10 mouse cellular contexts compared by ENCODE assay signal in the genomic region with DNA sequence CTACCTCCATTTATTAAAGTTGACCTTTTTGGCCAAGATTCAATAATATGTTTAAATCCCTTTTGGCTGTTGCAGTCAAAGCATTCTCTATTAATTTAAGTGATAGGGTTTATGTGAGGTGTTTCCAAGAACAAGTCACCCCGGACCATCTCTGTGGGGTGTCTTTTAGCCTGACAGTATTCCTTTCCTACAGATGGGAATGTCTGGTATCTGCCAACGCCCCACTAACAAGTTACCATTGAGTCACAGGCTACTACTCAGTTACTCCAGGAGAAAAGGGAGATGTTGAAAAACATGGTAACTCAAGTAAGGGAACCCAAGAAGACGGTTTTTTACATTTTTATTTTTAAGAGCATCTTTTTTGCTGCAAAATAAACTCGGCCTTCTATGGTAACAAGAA. TPM values are rescaled to one million over a fixed set of nuclear protein-coding genes. Genes with fewer than 3 reads are reported as not detected.
DNase-seq lines count a peak whose midpoint lies in the region; ATAC-seq and TF ChIP-seq lines count a peak whose summit lies in the region.
"Had no signal": no experiment of that assay in that cellular context is flagged by ENCODE, and none has a peak within 500 bp of the region (broad histone marks: within the 10 kb centered on the region; RNA-seq: fewer than 3 reads in every experiment).

No protein-coding gene starts in this region.

- H3K9ac ChIP-seq in intestine, embryonic 16.5 days (ENCODE audit: low read depth, low read length) = peak overlapping the region; percentile 95; the same call in 1 of the 2 replicates
- no peak overlapping the region for H3K9ac ChIP-seq in midbrain, postnatal 0 days (replicated peaks; ENCODE audit: low read length, poor library complexity, severe bottlenecking)

- peak overlapping the region; percentile 100; the same call in 1 of the 2 replicates for H3K27ac ChIP-seq in layer of hippocampus, adult 2 months
- peak overlapping the region; percentile 62; the same call in 1 of the 2 replicates for H3K27ac ChIP-seq in embryonic fibroblast, embryonic 13.5 days (ENCODE audit: insufficient read depth, low read length)
- H3K27ac ChIP-seq in intestine, embryonic 16.5 days (ENCODE audit: low read length) = no peak overlapping the region
- H3K27ac ChIP-seq in midbrain, postnatal 0 days (ENCODE audit: low read depth, low read length) = peak overlapping the region; percentile 95; the same call in 1 of the 2 replicates

- no peaks in the 10 kb centered on the region for H3K27me3 ChIP-seq in intestine, embryonic 16.5 days (replicated peaks; ENCODE audit: control insufficient read depth, insufficient read depth, low read length)
- no peaks in the 10 kb centered on the region for H3K27me3 ChIP-seq in midbrain, postnatal 0 days (ENCODE audit: insufficient read depth, low read length)
- H3K27me3 ChIP-seq: Patski had no signal

- peaks cover 10% of the 10 kb centered on the region for H3K36me3 ChIP-seq in intestine, embryonic 16.5 days (ENCODE audit: control insufficient read depth, insufficient read depth, low read length)
- H3K36me3 ChIP-seq in midbrain, postnatal 0 days (ENCODE audit: insufficient read depth, low read length) = peaks cover 15% of the 10 kb centered on the region

- no peaks in the 10 kb centered on the region for H3K9me3 ChIP-seq in intestine, embryonic 16.5 days (ENCODE audit: control insufficient read depth, low read length)
- no peaks in the 10 kb centered on the region for H3K9me3 ChIP-seq in midbrain, postnatal 0 days (ENCODE audit: low read length)

- TF ChIP-seq POLR2A in embryonic fibroblast, embryonic 13.5 days (IDR thresholded peaks at IDR 0.05; ENCODE audit: low read depth, low read length) = no peak

- 41% methylated on average over 4 of the region's 4 CpGs for WGBS in intestine, embryonic 16.5 days
- 52% methylated on average over 4 of the region's 4 CpGs for WGBS in midbrain, postnatal 0 days

- no peak for ATAC-seq in intestine, embryonic 16.5 days
- no peak for ATAC-seq in midbrain, postnatal 0 days (ENCODE audit: low FRiP score)

- no peak for TF ChIP-seq CTCF in layer of hippocampus, adult 2 months (conservative IDR thresholded peaks at IDR 0.05)
- no peak for TF ChIP-seq CTCF in embryonic fibroblast, embryonic 13.5 days (IDR thresholded peaks at IDR 0.05; ENCODE audit: borderline replicate concordance, insufficient read depth, low read length)
- TF ChIP-seq CTCF in midbrain, postnatal 0 days (IDR thresholded peaks at IDR 0.05) = no peak

- no peak for DNase-seq in layer of hippocampus, adult 2 months (ENCODE audit: low spot score in 2 of 2)
- no peak for DNase-seq in layer of hippocampus, adult 11-12 months (ENCODE audit: low spot score)
- DNase-seq in midbrain, postnatal 0 days (ENCODE audit: low spot score) = no peak
- DNase-seq in frontal cortex, adult 2 months (ENCODE audit: extremely low spot score in 1 of 2, low spot score in 1 of 2) = no peak
- no peak for DNase-seq in adrenal gland, adult 8-10 months
- DNase-seq in thymus, postnatal 10 days (ENCODE audit: low spot score in 2 of 2) = no peak
- DNase-seq: spleen, adult 18-20 months had no signal

- H3K4me1 ChIP-seq in embryonic fibroblast, embryonic 13.5 days (ENCODE audit: control insufficient read depth, insufficient read depth, low read length) = no peaks in the 10 kb centered on the region
- H3K4me1 ChIP-seq in intestine, embryonic 16.5 days (ENCODE audit: control insufficient read depth, insufficient read depth, low read length) = peaks cover 7% of the 10 kb centered on the region; the same call in 1 of the 2 replicates
- peaks cover 5% of the 10 kb centered on the region for H3K4me1 ChIP-seq in midbrain, postnatal 0 days (ENCODE audit: insufficient read depth, low read length)

- H3K4me2 ChIP-seq in intestine, embryonic 16.5 days (ENCODE audit: low read depth, low read length) = peak overlapping the region; percentile 85
- H3K4me2 ChIP-seq in midbrain, postnatal 0 days (ENCODE audit: low read depth, low read length, poor library complexity, severe bottlenecking) = peak overlapping the region; percentile 79

- peak overlapping the region; percentile 100 for H3K4me3 ChIP-seq in layer of hippocampus, adult 2 months
- peak overlapping the region; percentile 97 for H3K4me3 ChIP-seq in embryonic fibroblast, embryonic 13.5 days (ENCODE audit: insufficient read depth, low read length)
- H3K4me3 ChIP-seq in intestine, embryonic 16.5 days (ENCODE audit: low read length) = peak overlapping the region; percentile 91
- H3K4me3 ChIP-seq in midbrain, postnatal 0 days (ENCODE audit: low read depth, low read length) = peak overlapping the region; percentile 83

RNA-seq across cellular contexts. Expression of gene Pcsk7, which starts 1.1 kb away (rescaled TPM):
- total RNA-seq in layer of hippocampus, adult 2 months (2021) = 10 to 100 TPM; 25.0 to 28.0 TPM
- polyA plus RNA-seq in embryonic fibroblast, embryonic 13.5 days (2011; ENCODE audit: insufficient read length, low read depth, missing spikeins) = 19.6 and 24.0 TPM in 2 replicates
- 22.2 and 23.8 TPM in 2 replicates for polyA plus RNA-seq in intestine, embryonic 16.5 days (2015; fragmentation: Nextera tagmentation; extraction: Ambion mirVana)
- 23.2 and 46.8 TPM in 2 replicates for total RNA-seq in midbrain, postnatal 0 days (2014; rRNA removed)
- 18.2 and 20.2 TPM in 2 replicates for polyA plus RNA-seq in midbrain, postnatal 0 days (2015; fragmentation: Nextera tagmentation; extraction: Ambion mirVana)
- polyA plus RNA-seq in frontal cortex, adult 2 months (2012; rRNA removed) = 26.8 and 31.3 TPM in 2 replicates
- total RNA-seq in adrenal gland, adult 8-10 months (2022) = 10 to 100 TPM; 27.9 to 44.9 (median 36.6) TPM

RNA-seq across cellular contexts. Expression of gene Rnf214, which starts 1.5 kb away (rescaled TPM):
- total RNA-seq in layer of hippocampus, adult 2 months (2021) = 10 to 100 TPM; 75.2 to 81.3 TPM
- polyA plus RNA-seq in embryonic fibroblast, embryonic 13.5 days (2011; ENCODE audit: insufficient read length, low read depth, missing spikeins) = 39.7 and 43.6 TPM in 2 replicates
- 35.2 and 36.0 TPM in 2 replicates for polyA plus RNA-seq in intestine, embryonic 16.5 days (2015; fragmentation: Nextera tagmentation; extraction: Ambion mirVana)
- total RNA-seq in midbrain, postnatal 0 days (2014; rRNA removed) = 51.4 and 53.4 TPM in 2 replicates
- 70.5 and 84.6 TPM in 2 replicates for polyA plus RNA-seq in midbrain, postnatal 0 days (2015; fragmentation: Nextera tagmentation; extraction: Ambion mirVana)
- polyA plus RNA-seq in frontal cortex, adult 2 months (2012; rRNA removed) = 43.9 and 47.3 TPM in 2 replicates
- 10 to 100 TPM; 47.5 to 69.5 (median 52.4) TPM for total RNA-seq in adrenal gland, adult 8-10 months (2022)

RNA-seq across cellular contexts. Expression of gene Tagln, which starts 30.7 kb away (rescaled TPM):
- 10 to 100 TPM in 1 of 2 experiments, 1 to 10 TPM in 1; 7.0 to 13.2 TPM for total RNA-seq in layer of hippocampus, adult 2 months (2021)
- polyA plus RNA-seq in embryonic fibroblast, embryonic 13.5 days (2011; ENCODE audit: insufficient read length, low read depth, missing spikeins) = 1,824 and 2,709 TPM in 2 replicates
- polyA plus RNA-seq in intestine, embryonic 16.5 days (2015; fragmentation: Nextera tagmentation; extraction: Ambion mirVana) = 390 and 404 TPM in 2 replicates
- total RNA-seq in midbrain, postnatal 0 days (2014; rRNA removed) = 5.2 and 5.3 TPM in 2 replicates
- 4.2 and 5.2 TPM in 2 replicates for polyA plus RNA-seq in midbrain, postnatal 0 days (2015; fragmentation: Nextera tagmentation; extraction: Ambion mirVana)
- polyA plus RNA-seq in frontal cortex, adult 2 months (2012; rRNA removed) = 15.4 and 21.4 TPM in 2 replicates
- total RNA-seq in adrenal gland, adult 8-10 months (2022) = 100 to 1,000 TPM in 3 of 4 experiments, 10 to 100 TPM in 1; 89.8 to 116 (median 110) TPM

RNA-seq across cellular contexts. Expression of gene Sidt2, which starts 49.9 kb away (rescaled TPM):
- total RNA-seq in layer of hippocampus, adult 2 months (2021) = 10 to 100 TPM; 78.3 to 80.8 TPM
- polyA plus RNA-seq in embryonic fibroblast, embryonic 13.5 days (2011; ENCODE audit: insufficient read length, low read depth, missing spikeins) = 153 and 185 TPM in 2 replicates
- 33.4 and 37.2 TPM in 2 replicates for polyA plus RNA-seq in intestine, embryonic 16.5 days (2015; fragmentation: Nextera tagmentation; extraction: Ambion mirVana)
- 107 and 115 TPM in 2 replicates for total RNA-seq in midbrain, postnatal 0 days (2014; rRNA removed)
- polyA plus RNA-seq in midbrain, postnatal 0 days (2015; fragmentation: Nextera tagmentation; extraction: Ambion mirVana) = 46.7 and 50.8 TPM in 2 replicates
- 103 and 112 TPM in 2 replicates for polyA plus RNA-seq in frontal cortex, adult 2 months (2012; rRNA removed)
- 100 to 1,000 TPM; 180 to 380 (median 226) TPM for total RNA-seq in adrenal gland, adult 8-10 months (2022)

Comparison
In these comparisons a context has a peak if more than half of its experiments do, and no peak if none do; other contexts are left out.
1. RNA of gene Tagln, which starts 30.7 kb away (polyA plus RNA-seq): 1,824 to 2,709 TPM in embryonic fibroblast, embryonic 13.5 days and 390 to 404 TPM in intestine, embryonic 16.5 days; 15.4 to 21.4 TPM in frontal cortex, adult 2 months and 4.2 to 5.2 TPM in midbrain, postnatal 0 days; every median in the first group is over 10 times any median in the second.
2. Peak in every context shown above with its lines, with median percentiles within 50 percentile points of each other: H3K4me3 ChIP-seq.